Mouse (Mus musculus): ENCODE data around the gene Nup210. TPM values are rescaled to one million over a fixed set of nuclear protein-coding genes. Genes with fewer than 3 reads are reported as not detected.

Gene Nup210
- total RNA-seq, 4 experiments from 2014 or later: 3.5 to 14.2 (median 9.0) TPM

GRCm38 (mm10) chr6:91014198-91014958 is 102.3 kb downstream of the Nup210 start:
- no peak for DNase-seq

- no peak for DNase-seq
Measured at GRCm38 (mm10) chr6:91012458-91012857, 104.2 kb downstream of the Nup210 start.

DNA sequence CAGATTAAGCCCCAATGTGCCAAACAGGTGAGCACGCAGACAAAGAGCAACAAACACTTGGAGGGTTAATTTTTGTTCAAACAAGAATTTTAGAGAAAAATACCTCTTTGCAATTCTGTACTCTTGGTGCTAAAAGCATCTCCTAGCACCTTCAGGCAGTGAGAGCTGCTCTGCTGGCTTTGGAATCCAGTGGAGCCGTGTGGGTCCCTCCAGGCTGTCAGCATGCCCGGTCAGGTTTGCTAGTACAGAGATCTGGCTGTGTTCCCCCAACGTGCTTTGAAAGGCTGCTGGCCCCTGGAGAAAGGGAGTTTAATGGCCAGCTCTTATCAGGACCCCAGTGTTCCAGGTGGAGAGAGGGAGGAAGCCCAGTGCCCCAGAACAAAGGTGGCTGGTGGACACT is 105.1 kb downstream of the Nup210 start:
- no peak for DNase-seq

DNA sequence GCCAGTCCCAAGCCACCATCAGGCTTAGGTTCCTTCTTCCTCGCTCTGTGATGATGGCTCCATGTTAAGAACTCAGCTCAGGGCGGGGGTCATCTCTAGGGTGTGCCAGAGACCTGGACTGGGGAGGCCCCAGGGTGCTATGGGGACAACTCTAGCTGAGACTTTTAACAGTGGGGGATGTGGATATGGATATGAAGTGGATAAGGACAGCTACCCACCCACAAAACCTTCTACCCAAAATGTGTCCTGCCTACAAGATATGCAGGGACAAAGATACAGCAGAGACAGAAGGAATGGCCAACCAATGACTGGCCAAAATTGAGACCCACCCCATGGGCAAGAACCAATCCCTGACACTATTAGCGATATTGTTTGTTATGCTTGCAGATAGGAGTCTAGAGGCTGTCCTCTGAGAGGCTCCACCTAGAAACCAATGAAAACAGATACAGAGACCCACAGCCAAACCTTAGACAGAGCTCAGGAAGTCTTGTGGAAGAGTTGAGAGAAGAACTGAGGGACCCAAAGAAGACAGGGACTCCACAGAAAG is 108.3 kb downstream of the Nup210 start:
- DNase-seq: no peak

- no peak for DNase-seq
Measured at GRCm38 (mm10) chr6:91007207-91007606, 109.4 kb downstream of the Nup210 start.

GRCm38 (mm10) chr6:91004157-91004556 is 112.5 kb downstream of the Nup210 start:
- no peak for DNase-seq

DNA sequence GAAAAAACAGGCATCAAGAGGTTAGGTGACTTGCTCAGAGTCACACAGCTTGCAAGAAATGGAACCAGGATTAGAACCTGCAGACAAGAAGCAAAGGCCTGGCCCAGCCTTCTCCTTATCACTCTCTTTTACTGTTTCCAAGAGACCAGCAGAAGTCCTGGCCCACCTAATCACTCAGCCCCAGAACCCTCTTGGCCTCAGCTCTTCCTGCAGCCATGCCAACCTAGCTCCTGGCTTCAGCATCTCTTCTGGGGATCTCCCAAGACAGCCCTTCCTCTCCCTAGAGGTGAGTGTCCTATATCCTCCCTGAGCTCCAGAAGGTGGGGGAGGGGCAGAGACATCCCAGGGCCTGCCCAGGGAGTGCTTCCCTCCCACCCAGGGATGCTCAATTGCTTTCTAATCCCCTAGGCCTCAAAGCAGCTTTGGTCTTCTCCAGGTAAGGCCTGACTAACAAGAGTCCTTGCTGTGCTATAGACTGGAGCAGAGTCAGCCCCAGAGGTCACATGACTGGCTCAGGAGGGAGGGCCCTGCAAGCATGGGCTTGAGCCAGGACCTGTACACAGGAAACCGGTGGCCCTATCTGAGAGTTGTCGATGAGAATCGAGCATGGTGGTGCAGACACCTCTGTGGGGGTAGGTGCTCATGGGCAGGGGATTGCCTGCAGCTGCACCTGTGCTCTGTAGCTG is 113.2 kb downstream of the Nup210 start:
- DNase-seq: no peak

DNA sequence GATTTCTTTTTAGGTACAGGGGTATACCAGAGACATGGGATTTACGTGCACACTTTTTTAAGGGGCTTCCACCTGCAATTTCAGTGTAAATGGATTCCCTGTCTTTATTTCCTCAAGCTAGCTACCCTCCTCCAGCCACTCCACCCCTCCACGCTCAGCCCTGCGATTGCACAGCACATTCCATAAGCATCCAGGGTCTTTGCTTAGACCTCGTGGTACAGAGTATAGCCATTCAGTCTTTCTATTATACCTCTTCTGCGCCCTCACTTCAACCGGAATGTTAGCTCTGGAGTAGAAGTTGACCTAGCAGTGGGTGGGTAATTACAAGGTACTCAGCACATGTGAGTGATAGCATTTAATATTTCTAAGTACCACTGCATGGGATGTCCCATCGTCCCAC is 115.1 kb downstream of the Nup210 start:
- no peak for DNase-seq

- no peak for DNase-seq
Measured at GRCm38 (mm10) chr6:91000819-91001525, 115.7 kb downstream of the Nup210 start.

DNA sequence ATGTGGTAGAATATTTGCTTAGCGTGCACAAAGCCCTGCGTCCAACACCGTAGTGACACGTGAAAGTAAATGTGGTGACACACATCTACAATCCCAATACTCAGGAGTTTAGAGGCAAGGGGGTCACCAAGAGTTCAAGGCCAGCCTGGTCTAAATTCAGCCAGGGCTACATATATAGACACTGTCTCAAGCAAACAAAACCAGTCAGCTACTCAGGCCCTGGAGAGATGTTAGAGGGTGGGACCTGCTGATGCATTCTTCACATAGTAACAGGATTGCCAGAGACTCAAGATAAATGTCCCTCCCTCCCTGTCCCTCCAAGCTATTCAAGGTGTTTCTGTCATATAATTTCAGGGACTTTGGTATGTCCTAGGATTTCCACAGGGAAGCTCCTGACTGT is 117.5 kb downstream of the Nup210 start:
- no peak for DNase-seq

GRCm38 (mm10) chr6:90997025-90997424 is 119.6 kb downstream of the Nup210 start:
- no peak for DNase-seq

DNA sequence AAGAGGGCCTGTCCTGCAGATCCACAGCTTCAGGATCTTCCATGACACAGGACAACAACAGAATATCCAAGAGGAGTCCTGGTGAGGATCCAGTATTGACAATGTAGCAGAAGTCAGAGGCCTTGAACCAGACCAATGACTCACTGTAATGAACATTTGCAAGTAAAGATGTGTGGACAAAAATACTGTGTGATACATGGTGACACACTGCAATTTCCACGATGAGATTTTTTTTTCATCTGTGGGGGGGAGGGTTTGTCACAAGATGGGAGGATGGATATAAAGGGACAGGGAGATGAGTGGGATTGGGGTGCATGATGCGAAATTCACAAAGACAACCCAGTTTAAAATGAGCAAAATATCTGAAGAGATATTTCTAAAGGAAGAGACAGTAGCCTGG is 120.4 kb downstream of the Nup210 start:
- no peak for DNase-seq

DNA sequence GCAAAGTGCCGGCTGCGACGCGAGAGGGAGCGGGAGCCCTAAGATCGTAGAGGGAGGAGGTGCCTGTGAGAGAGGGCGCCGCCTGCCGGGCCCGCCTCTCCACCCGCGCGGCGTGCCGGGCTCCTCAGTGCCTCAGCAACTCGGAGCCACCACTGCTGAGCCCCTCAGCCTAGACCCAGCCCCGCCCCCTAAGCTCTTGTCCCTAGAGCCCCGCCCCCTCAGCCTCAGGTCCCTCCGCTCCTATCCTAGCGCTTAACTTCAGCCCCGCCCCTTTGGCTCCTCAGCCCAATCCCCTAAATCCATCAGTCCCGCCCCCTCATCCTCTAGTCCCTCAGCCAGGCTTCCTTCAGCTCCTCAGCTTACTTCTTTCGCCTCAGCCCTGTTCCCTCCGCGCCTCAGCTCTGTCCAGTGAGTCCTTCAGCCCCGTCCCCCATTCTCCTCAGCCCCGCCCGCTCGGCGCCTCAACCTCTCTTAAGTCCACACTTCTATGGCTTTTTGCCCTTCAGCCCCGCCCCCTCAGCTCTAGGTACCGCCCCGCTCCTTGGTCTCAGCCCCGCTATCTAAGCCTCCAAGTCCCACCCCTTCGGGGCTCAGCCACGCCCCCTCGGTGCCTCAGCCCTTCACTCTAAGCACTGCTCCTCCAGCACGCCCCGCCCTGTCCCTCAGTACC is 127.8 kb downstream of the Nup210 start, which contains the start of gene Iqsec1:
Gene Iqsec1, minus strand, starts transcription at position 38 of the 670 bp plus-strand sequence.
- peak; percentile 82 for DNase-seq

DNA sequence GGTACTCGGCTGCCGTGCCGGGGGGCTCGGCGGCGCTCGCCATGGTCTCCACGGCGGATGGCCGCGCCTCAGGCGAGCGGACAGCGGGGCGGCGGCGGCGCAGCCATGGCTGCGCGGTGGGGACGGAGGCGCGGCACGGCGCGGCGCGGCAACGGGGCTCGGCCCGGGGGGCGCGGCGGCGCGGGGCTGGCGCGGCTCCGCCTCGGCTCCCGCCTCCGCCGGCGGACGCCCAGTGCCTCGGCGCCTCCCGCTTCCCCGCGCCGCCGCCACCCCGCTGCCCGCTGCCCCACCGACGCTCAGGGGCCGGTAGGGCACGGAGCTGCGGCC is 128.4 kb downstream of the Nup210 start:
- no peak for DNase-seq

GRCm38 (mm10) chr6:90987561-90988298 is 128.9 kb downstream of the Nup210 start:
- no peak for DNase-seq

DNA sequence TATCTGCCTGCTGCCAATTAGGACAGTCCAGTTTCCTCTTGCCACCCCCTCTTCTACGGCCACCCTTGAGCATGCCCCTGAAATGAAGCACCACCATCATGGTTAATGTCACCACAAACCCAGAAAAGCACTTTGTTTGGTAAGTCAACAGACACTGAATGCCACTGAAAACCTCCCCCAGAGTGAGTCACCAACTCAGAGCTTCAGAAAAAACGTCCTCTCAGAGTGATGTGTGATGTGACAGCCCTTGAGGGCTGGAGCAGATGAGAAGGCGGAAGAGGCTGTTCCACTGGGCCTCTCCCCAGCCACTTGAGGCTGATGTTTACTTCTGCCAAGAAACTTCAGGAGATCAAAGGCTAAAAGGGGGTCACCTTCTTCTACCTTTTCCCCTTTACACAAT is 132.5 kb downstream of the Nup210 start:
- peak; percentile 46 for DNase-seq

GRCm38 (mm10) chr6:90974279-90974678 is 142.3 kb downstream of the Nup210 start:
- no peak for DNase-seq

- DNase-seq: no peak
Measured at GRCm38 (mm10) chr6:90969341-90969871, 147.2 kb downstream of the Nup210 start.
